Mouse (Mus musculus) CH12.LX (cell line): ENCODE data around the gene Prdx2.

Source experiments
- CHD2 ChIP-seq: IDR thresholded peaks from 2 replicates; pipeline ENCODE4 v1.6.1; 2011; ENCODE audit warnings: low read length, improper control_type of control experiment
- CTCF ChIP-seq, 2 experiments: IDR thresholded peaks in 1 of 2; conservative IDR thresholded peaks in 1 of 2; 2 replicates each; pipeline ENCODE4 v1.5.1; 2011 to 2012; ENCODE audit warnings: low read depth in 2 of 2, low read length in 2 of 2, improper control_type of control experiment in 1 of 2, inconsistent platforms in 1 of 2, mild to moderate bottlenecking in 1 of 2, moderate library complexity in 1 of 2
- E2F4 ChIP-seq: IDR thresholded peaks from 2 replicates; pipeline ENCODE4 v1.6.1; 2011; ENCODE audit warnings: low read depth, low read length, improper control_type of control experiment; ENCODE audit not compliant: insufficient replicate concordance
- EP300 ChIP-seq: IDR thresholded peaks from 2 replicates; pipeline ENCODE4 v1.6.1; 2011; ENCODE audit warnings: low read length, improper control_type of control experiment
- JUN ChIP-seq: IDR thresholded peaks from 2 replicates; pipeline ENCODE4 v1.6.1; 2011; ENCODE audit warnings: low read depth, mild to moderate bottlenecking, low read length, improper control_type of control experiment, moderate library complexity; ENCODE audit not compliant: insufficient read depth
- JUND ChIP-seq: conservative IDR thresholded peaks from 2 replicates; pipeline ENCODE4 v1.6.1; 2011; ENCODE audit warnings: low read depth, low read length, improper control_type of control experiment
- MAZ ChIP-seq: IDR thresholded peaks from 2 replicates; pipeline ENCODE4 v1.6.1; 2012; ENCODE audit warnings: low read depth, mild to moderate bottlenecking, inconsistent platforms, low read length, improper control_type of control experiment, moderate library complexity
- NRF1 ChIP-seq: IDR thresholded peaks from 2 replicates; pipeline ENCODE4 v1.6.1; 2014; ENCODE audit warnings: low read depth, mild to moderate bottlenecking, inconsistent platforms, low read length, improper control_type of control experiment, moderate library complexity
- PAX5 ChIP-seq: IDR thresholded peaks from 2 replicates; pipeline ENCODE4 v1.6.1; 2012; ENCODE audit warnings: low read length, inconsistent platforms, mixed read lengths
- POLR2A ChIP-seq: IDR thresholded peaks from 2 replicates; pipeline ENCODE4 v1.6.1; 2011; ENCODE audit warnings: low read depth, mild to moderate bottlenecking, improper control_type of control experiment, low read length
- RAD21 ChIP-seq: IDR thresholded peaks from 2 replicates; pipeline ENCODE4 v1.6.1; 2011; ENCODE audit warnings: low read depth, mild to moderate bottlenecking, low read length, improper control_type of control experiment, moderate library complexity
- TCF12 ChIP-seq: IDR thresholded peaks from 2 replicates; pipeline ENCODE4 v1.6.1; 2014; ENCODE audit warnings: low read depth, mild to moderate bottlenecking, inconsistent platforms, low read length, improper control_type of control experiment
- USF1 ChIP-seq: IDR thresholded peaks from 2 replicates; pipeline ENCODE4 v1.6.1; 2014; ENCODE audit warnings: low read depth, mild to moderate bottlenecking, inconsistent platforms, low read length, improper control_type of control experiment

- no peak for TF ChIP-seq JUND
- TF ChIP-seq CHD2 = no peak
- no peak for TF ChIP-seq EP300
- TF ChIP-seq USF1 = no peak
- no peak for TF ChIP-seq NRF1
- TF ChIP-seq CTCF (conservative IDR thresholded peaks at IDR 0.05 in 1 of 2, IDR thresholded peaks at IDR 0.05 in 1 of 2; ENCODE audit: low read depth in 2 of 2, low read length in 2 of 2) = no peak
- no peak for TF ChIP-seq MAZ
- no peak for TF ChIP-seq E2F4
- no peak for TF ChIP-seq RAD21
- no peak for TF ChIP-seq JUN
- TF ChIP-seq POLR2A = no peak; the same call in 1 of the 2 replicates
- TF ChIP-seq PAX5 = no peak
- TF ChIP-seq TCF12 = no peak
Measured at GRCm38 (mm10) chr8:84976763-84977434, 7.5 kb downstream of the Prdx2 start.
